Mouse (Mus musculus) kidney, adult 2 months (tissue): Measurements from ENCODE around the gene Nectin2. TPM values are rescaled to one million over a fixed set of nuclear protein-coding genes. Genes with fewer than 3 reads are reported as not detected.

Experiments
- DNase-seq: peaks from one replicate; pipeline ENCODE4 v3.0.0; 2021
- H3K27ac ChIP-seq: fragments of 200-500 bp; 2 replicates; pipeline ENCODE4 v1.5.1; 2012; ENCODE audit warnings: low read depth, low read length, control low read depth, inconsistent platforms; ENCODE audit not compliant: insufficient read depth
- H3K27me3 ChIP-seq: fragments of 200-500 bp; replicated peaks from 2 replicates; pipeline ENCODE4 v1.6.1; 2012; ENCODE audit warnings: mild to moderate bottlenecking, moderate library complexity, low read length, inconsistent platforms; ENCODE audit not compliant: control insufficient read depth, insufficient read depth
- H3K36me3 ChIP-seq: fragments of 200-500 bp; 2 replicates; pipeline ENCODE4 v1.6.1; 2012; ENCODE audit warnings: mild to moderate bottlenecking, moderate library complexity, low read length, inconsistent platforms; ENCODE audit not compliant: control insufficient read depth, insufficient read depth
- H3K4me1 ChIP-seq: fragments of 200-500 bp; 2 replicates; pipeline ENCODE4 v1.6.1; 2011; ENCODE audit warnings: low read length; ENCODE audit not compliant: control insufficient read depth, insufficient read depth
- H3K4me3 ChIP-seq: fragments of 200-500 bp; 2 replicates; pipeline ENCODE4 v1.5.1; 2011; ENCODE audit warnings: mild to moderate bottlenecking, low read depth, low read length, control low read depth; ENCODE audit not compliant: insufficient read depth
- CTCF ChIP-seq: fragments of 200-500 bp; conservative IDR thresholded peaks from 2 replicates; pipeline ENCODE4 v1.5.1; 2011; ENCODE audit warnings: low read depth, mild to moderate bottlenecking, control low read depth, low read length, moderate library complexity, mixed read lengths; ENCODE audit not compliant: insufficient read depth, insufficient read length
- POLR2A ChIP-seq: fragments of 200-500 bp; IDR thresholded peaks from one replicate; pipeline ENCODE4 v1.6.1; 2011; ENCODE audit warnings: low read depth, low read length, control low read depth
- WGBS: fragments of 180-500 bp; shearing (Covaris S2); methylation state at CpG from one replicate; pipeline ENCODE4 v1.1.7; 2018; 5-methylcytosine and 5-hydroxymethylcytosine counted together
- polyA plus RNA-seq: library from polyadenylated mRNA; depleted of rRNA; stranded (reverse); fragments of >200 nt; gene quantifications from 2 replicates; pipeline ENCODE4 v1.2.3, GENCODE M21; 2012

Nectin2 gene
- polyA plus RNA-seq, 1 experiment = 44.5 TPM

DNA sequence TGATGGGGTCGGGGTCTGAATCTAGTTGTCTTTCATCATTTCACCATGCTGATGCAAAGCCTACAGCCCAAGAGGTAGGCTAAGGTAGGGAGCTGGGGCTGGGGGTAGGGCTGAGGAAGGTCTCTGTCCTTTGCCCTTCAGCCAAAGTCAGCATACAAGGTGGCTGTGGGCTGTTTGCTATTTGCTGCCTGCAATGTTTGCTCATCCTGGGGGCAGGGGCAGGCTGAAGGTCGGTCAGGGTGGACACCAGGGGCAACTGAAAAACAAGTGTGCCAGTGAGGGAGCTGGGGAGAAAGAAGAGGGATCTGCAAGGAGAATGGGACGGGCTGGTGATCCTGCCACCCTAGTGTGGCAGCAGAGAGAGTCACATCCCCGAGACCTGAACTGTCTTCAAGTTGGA lies 64.9 kb downstream of the Nectin2 start:
- no peak for TF ChIP-seq POLR2A
- no peak for TF ChIP-seq CTCF
- 66% methylated on average over 4 of the region's 4 CpGs for WGBS
- DNase-seq = no peak

GRCm38 (mm10) chr7:19683771-19684201 lies 66.5 kb downstream of the Nectin2 start:
- H3K36me3 ChIP-seq = no peaks in the 10 kb centered on the region
- 89% methylated on average over 6 of the region's 6 CpGs for WGBS
- no peaks in the 10 kb centered on the region for H3K27me3 ChIP-seq
- no peak for TF ChIP-seq POLR2A
- no peak for TF ChIP-seq CTCF
- no peak overlapping the region for H3K27ac ChIP-seq
- DNase-seq = no peak
- no peaks in the 10 kb centered on the region for H3K4me1 ChIP-seq
- no peak overlapping the region for H3K4me3 ChIP-seq

More for the DNA sequence above, 64.9 kb downstream of the Nectin2 start:
- H3K4me1 ChIP-seq = no peaks in the 10 kb centered on the region
- H3K36me3 ChIP-seq = no peaks in the 10 kb centered on the region
- H3K4me3 ChIP-seq = no peak overlapping the region
- no peaks in the 10 kb centered on the region for H3K27me3 ChIP-seq
- no peak overlapping the region for H3K27ac ChIP-seq

DNA sequence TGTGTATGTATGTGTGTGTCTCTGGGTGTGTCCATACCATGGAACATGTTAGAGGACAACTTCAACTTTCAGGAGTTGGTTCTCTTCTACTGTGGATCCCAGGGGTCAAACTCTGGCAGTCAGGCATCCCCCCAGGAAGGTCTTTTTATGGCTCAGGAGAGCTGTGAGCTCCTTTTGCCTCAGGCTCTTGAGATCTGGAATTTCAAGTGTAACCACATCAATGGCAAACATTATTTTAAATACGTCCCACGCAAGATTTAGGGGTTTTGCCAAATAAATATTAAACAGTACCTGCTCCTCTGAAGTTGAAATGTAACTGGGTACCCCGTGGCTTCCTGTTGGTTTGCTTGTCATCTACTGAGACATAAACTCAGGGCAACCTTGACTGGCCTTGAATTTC lies 67.3 kb downstream of the Nectin2 start:
- WGBS = 59% methylated on average over 3 of the region's 3 CpGs
- Histone ChIP-seq H3K27me3 (no peaks in the 10 kb centered on the region), H3K36me3 (no peaks in the 10 kb centered on the region), H3K4me3 (no peak overlapping the region), H3K4me1 (no peaks in the 10 kb centered on the region), H3K27ac (no peak overlapping the region)
- no peak for DNase-seq
- TF ChIP-seq CTCF (no peak), POLR2A (no peak)

DNA sequence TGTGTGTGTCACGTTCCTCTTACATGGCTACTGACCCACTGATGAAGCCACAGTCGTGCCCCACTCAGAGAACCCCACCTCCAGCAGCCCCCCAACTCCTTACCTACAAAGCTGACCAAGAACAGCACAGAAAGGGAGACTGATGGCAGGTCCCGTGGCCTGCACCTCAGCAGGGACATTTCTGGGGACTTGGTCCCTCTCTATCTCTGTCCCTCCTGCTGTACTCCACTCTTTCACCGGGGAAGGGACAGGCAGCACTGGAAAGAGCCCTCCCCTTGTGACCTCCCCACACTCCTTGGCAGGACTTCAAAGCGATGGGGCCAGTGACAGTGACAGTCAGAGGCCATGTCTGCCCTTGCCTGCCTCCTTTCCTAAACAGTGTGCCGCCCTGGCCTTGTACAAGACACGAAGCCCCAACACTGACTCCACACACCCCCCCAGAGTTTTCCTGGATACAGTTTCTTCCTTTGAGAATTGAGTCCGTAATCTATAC lies 69.0 kb downstream of the Nectin2 start, which contains the start of the genes Gm44805 and Apoc4:
Gm44805 (minus strand) TSS at position 222 of the 493 bp plus-strand sequence.
Apoc4 (minus strand) TSS at position 278 of the 493 bp plus-strand sequence.
- no peak for TF ChIP-seq CTCF
- no peak for TF ChIP-seq POLR2A
- no peak for DNase-seq
- no peaks in the 10 kb centered on the region for H3K4me1 ChIP-seq
- no peaks in the 10 kb centered on the region for H3K36me3 ChIP-seq
- H3K4me3 ChIP-seq = no peak within 1 kb of the TSS
- WGBS = 65% methylated on average over 8 of the region's 8 CpGs
- H3K27ac ChIP-seq = no peak within 1 kb of the TSS
- no peaks in the 10 kb centered on the region for H3K27me3 ChIP-seq

DNA sequence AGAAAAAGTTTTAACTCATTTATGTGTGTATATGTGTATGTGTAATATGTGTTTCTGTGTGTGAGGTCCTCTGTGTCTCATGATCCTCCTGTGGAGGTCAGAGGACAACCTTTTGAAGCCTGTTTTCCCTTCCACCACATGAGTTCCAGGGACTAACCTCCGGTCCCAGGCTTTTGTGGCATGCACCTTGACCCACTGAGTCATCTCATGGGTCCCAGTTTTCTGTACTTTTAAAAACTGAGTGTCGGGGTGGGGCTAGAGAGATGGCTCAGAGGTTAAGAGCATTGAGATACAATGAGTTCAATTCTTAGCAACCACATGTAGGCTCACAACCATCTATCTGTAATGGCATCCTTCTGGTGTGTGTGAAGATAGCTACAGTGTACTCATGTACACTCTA lies 69.6 kb downstream of the Nectin2 start:
- H3K4me3 ChIP-seq = no peak overlapping the region
- H3K27ac ChIP-seq = no peak overlapping the region
- TF ChIP-seq POLR2A (no peak), CTCF (no peak)
- no peak for DNase-seq
- H3K4me1 ChIP-seq = no peaks in the 10 kb centered on the region
- H3K36me3 ChIP-seq = no peaks in the 10 kb centered on the region
- WGBS = 63% methylated on average over 2 of the region's 2 CpGs
- H3K27me3 ChIP-seq = no peaks in the 10 kb centered on the region

- TF ChIP-seq POLR2A (no peak), CTCF (no peak)
- no peak for DNase-seq
- Histone ChIP-seq H3K4me3 (no peak overlapping the region), H3K27me3 (no peaks in the 10 kb centered on the region), H3K4me1 (no peaks in the 10 kb centered on the region), H3K27ac (no peak overlapping the region), H3K36me3 (no peaks in the 10 kb centered on the region)
- 88% methylated on average over 3 of the region's 3 CpGs for WGBS
These were observed 71.4 kb downstream of the Nectin2 start for GRCm38 (mm10) chr7:19678901-19679300.

DNA sequence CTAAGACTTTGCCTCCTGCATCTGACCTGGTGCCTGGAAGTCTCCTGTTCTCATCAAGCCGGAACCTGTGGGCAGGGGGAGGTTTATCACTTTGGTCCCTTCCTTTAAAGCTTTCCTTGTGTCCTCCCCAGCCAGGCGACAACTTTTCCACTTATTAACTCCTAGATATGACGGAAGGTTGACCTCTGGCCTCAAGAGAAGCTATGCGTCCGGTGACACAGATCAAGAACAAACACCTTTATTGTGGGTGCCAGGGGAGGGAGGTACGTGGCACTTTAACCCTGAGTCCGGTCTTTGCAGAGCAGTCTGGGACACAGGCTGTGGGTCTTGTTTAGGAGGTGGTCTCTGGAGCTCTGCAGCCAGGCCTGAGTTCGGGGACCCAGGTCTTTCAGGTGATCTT lies 72.4 kb downstream of the Nectin2 start, which contains the start of gene Apoc2:
Apoc2 (minus strand) TSS at position 70 of the 400 bp plus-strand sequence.
- Histone ChIP-seq H3K4me1 (no peaks in the 10 kb centered on the region), H3K27me3 (no peaks in the 10 kb centered on the region), H3K4me3 (no peak within 1 kb of the TSS), H3K27ac (no peak within 1 kb of the TSS), H3K36me3 (no peaks in the 10 kb centered on the region)
- WGBS = 59% methylated on average over 8 of the region's 8 CpGs
- TF ChIP-seq CTCF = no peak
- TF ChIP-seq POLR2A = no peak
- no peak for DNase-seq
